Mouse (Mus musculus) limb, embryonic 14.5 days (tissue): ENCODE results near the gene Fam89a. TPM values are rescaled to one million over a fixed set of nuclear protein-coding genes. Genes with fewer than 3 reads are reported as not detected.

ENCODE experiments used
- ATAC-seq: fragments of 200-750 bp; cut with Nextera tagmentation; 2 replicates; pipeline ENCODE4 v1.8.0; 2017; ENCODE audit warnings: low read depth, moderate number of reproducible peaks, moderate TSS enrichment; ENCODE audit not compliant: low FRiP score
- DNase-seq: peaks from one replicate; pipeline ENCODE4 v3.0.0-alpha.2; 2015; ENCODE audit warnings: low spot score
- H3K27ac ChIP-seq: fragments of 300-500 bp; sonication (generic); replicated peaks from 2 replicates; pipeline ENCODE4 v1.5.1; 2014; ENCODE audit warnings: low read depth, mild to moderate bottlenecking, low read length, moderate library complexity, mixed read lengths
- H3K27me3 ChIP-seq: fragments of 300-500 bp; sonication (generic); 2 replicates; pipeline ENCODE4 v1.6.1; 2014; ENCODE audit warnings: low read length, mixed read lengths; ENCODE audit not compliant: control insufficient read depth, insufficient read depth
- H3K36me3 ChIP-seq: fragments of 300-500 bp; sonication (generic); 2 replicates; pipeline ENCODE4 v1.6.1; 2014; ENCODE audit warnings: mild to moderate bottlenecking, low read length, moderate library complexity, mixed read lengths; ENCODE audit not compliant: control insufficient read depth, insufficient read depth
- H3K4me1 ChIP-seq: fragments of 300-500 bp; sonication (generic); 2 replicates; pipeline ENCODE4 v1.6.1; 2014; ENCODE audit warnings: antibody characterized with exemption, low read length, mixed read lengths; ENCODE audit not compliant: control insufficient read depth, insufficient read depth
- H3K4me2 ChIP-seq: fragments of 300-500 bp; sonication (generic); replicated peaks from 2 replicates; pipeline ENCODE4 v1.6.1; 2014; ENCODE audit warnings: low read depth, mild to moderate bottlenecking, low read length, moderate library complexity; ENCODE audit not compliant: severe bottlenecking
- H3K4me3 ChIP-seq: fragments of 300-500 bp; sonication (generic); replicated peaks from 2 replicates; pipeline ENCODE4 v1.5.1; 2014; ENCODE audit warnings: low read length
- H3K9ac ChIP-seq: fragments of 300-500 bp; sonication (generic); 2 replicates; pipeline ENCODE4 v1.6.1; 2014; ENCODE audit warnings: mild to moderate bottlenecking, low read depth, low read length, moderate library complexity; ENCODE audit not compliant: severe bottlenecking
- H3K9me3 ChIP-seq: fragments of 300-500 bp; sonication (generic); 2 replicates; pipeline ENCODE4 v1.6.1; 2016; ENCODE audit warnings: low read length; ENCODE audit not compliant: control insufficient read depth
- POLR2A ChIP-seq: fragments of 200-500 bp; IDR thresholded peaks from 2 replicates; pipeline ENCODE4 v1.8.0; 2012; ENCODE audit warnings: inconsistent platforms, mild to moderate bottlenecking, moderate library complexity, borderline replicate concordance; ENCODE audit not compliant: insufficient read depth, insufficient read length; ENCODE audit errors: extremely low read depth
- WGBS: fragments of 180-500 bp; shearing (Covaris S2); extraction: QIAGEN DNeasy Blood & Tissue Kit; methylation state at CpG from one replicate; pipeline ENCODE4 v1.1.7; 2014; 5-methylcytosine and 5-hydroxymethylcytosine counted together
- polyA plus RNA-seq, 2 experiments: library from polyadenylated mRNA; depleted of rRNA in 1 of 2; stranded (reverse) in 1 of 2; unstranded in 1 of 2; fragments of >200 nt; fragmentation: Nextera tagmentation in 1 of 2; extraction: Ambion mirVana in 1 of 2; gene quantifications; 2 replicates each; pipeline versions ENCODE4 v1.2.1 to v1.2.3; 2012 to 2014

Fam89a gene
- polyA plus RNA-seq, 2 experiments, result 3.4 to 4.1 TPM

DNA sequence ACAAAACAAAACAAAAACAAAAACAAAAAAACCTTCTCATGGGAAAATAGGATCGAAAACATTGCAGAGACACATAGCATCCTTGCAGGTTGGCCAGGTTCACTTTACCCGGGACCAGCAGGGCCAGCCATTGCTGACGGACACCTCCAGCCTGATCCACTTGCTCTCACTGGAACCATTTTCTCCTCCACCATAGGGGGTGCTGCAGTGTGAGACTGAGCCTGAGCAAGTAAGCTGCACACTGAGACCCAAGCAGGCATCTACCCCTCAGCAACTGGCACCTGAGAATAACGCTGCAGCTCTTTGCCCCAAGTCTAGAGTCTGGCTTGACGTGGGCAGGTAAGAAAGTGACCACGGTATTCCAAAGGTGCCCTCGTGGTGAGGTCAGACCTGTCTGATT, 31.5 kb downstream of the Fam89a start:
- Histone ChIP-seq H3K36me3 (0 out of 2 replicates have a peak, but pooled peaks cover under 1% of the 10 kb centered on the region), H3K9ac (no peak overlapping the region), H3K4me3 (no peak overlapping the region), H3K4me1 (peaks cover 13% of the 10 kb centered on the region), H3K9me3 (no peaks in the 10 kb centered on the region), H3K27ac (no peak overlapping the region), H3K4me2 (no peak overlapping the region), H3K27me3 (no peaks in the 10 kb centered on the region)
- ATAC-seq (no peak), DNase-seq (no peak)
- 85% methylated on average over 7 of the region's 7 CpGs for WGBS
- no peak for TF ChIP-seq POLR2A

DNA sequence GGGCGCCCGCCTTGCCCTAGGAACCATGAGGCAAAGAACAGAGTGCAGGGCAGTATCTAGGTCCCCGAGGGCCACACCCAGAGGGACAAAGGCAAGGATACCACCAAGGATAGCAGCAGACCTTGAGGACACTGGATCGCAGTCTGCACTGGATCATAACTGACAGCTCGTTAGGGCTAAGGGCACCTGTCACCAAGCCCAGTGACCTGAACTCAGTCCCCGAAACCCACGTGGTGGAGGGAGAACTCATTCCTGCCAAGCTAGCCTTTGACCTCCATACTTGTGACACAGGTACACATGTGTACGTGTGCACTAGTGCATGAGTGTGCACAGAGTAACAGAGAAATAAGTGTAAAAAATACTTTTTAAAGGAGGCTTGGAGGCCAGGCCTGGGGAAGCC, 35.9 kb downstream of the Fam89a start:
- TF ChIP-seq POLR2A, result no peak
- no peak for DNase-seq
- 80% methylated on average over 8 of the region's 8 CpGs for WGBS

DNA sequence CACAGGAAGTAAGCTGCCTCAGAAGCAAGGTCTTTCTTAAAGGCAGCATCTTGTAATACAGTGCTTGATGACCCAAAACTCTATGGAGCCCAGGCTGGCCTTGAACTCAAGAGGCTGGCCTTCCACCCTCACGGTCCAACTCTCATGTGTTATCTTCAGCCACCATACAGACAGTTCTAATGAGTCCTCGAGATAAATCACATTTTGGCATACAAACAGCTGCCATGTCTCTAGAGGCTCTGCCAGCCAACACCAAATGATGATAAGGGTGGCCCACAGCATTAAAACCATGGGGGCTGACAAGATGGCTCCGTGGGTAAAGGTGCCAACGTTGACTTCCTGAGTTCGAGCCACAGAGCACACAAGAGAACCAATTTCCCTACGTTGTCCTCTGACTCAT, 38.4 kb downstream of the Fam89a start:
- TF ChIP-seq POLR2A, result no peak
- Histone ChIP-seq H3K9me3 (no peaks in the 10 kb centered on the region), H3K9ac (no peak overlapping the region; the same call in 1 of the 2 replicates), H3K4me2 (no peak overlapping the region), H3K36me3 (peaks cover 51% of the 10 kb centered on the region), H3K27ac (no peak overlapping the region), H3K4me3 (no peak overlapping the region), H3K4me1 (no peaks in the 10 kb centered on the region), H3K27me3 (no peaks in the 10 kb centered on the region)
- 96% methylated on average over 6 of the region's 6 CpGs for WGBS
- no peak for ATAC-seq
- no peak for DNase-seq

More for the DNA sequence above, 35.9 kb downstream of the Fam89a start:
- peaks cover 2% of the 10 kb centered on the region; the same call in 1 of the 2 replicates for H3K4me1 ChIP-seq
- peaks cover 30% of the 10 kb centered on the region for H3K36me3 ChIP-seq
- no peak for ATAC-seq
- no peaks in the 10 kb centered on the region for H3K9me3 ChIP-seq
- H3K4me3 ChIP-seq, result no peak overlapping the region
- H3K27ac ChIP-seq, result no peak overlapping the region
- H3K4me2 ChIP-seq, result no peak overlapping the region
- H3K9ac ChIP-seq, result no peak overlapping the region
- H3K27me3 ChIP-seq, result no peaks in the 10 kb centered on the region

DNA sequence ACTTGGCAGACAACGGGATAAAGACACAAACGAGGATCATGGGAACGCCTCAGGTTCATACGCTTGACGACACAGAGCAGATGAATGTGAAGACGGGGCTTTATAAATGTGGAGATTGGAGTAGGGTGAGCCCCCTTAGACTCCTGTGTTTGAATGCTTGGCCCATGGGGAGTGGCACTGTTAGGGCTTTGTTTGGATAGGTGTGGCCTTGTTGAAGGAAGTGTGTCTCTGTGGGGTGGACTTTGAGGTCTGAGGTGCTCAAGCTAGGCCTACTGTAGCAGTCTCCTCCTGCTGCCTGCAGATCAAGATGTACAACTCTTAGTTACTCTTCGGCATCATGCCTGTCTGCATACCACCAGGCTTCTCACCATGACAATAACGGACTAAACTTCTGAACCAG, 45.8 kb downstream of the Fam89a start:
- DNase-seq (no peak), ATAC-seq (no peak)
- no peak overlapping the region for H3K4me3 ChIP-seq
- H3K9me3 ChIP-seq, result no peaks in the 10 kb centered on the region
- H3K27ac ChIP-seq, result no peak overlapping the region
- 93% methylated on average over 8 of the region's 8 CpGs for WGBS
- no peaks in the 10 kb centered on the region for H3K27me3 ChIP-seq
- peaks cover 51% of the 10 kb centered on the region for H3K36me3 ChIP-seq
- H3K9ac ChIP-seq, result no peak overlapping the region
- no peaks in the 10 kb centered on the region for H3K4me1 ChIP-seq
- no peak for TF ChIP-seq POLR2A
- H3K4me2 ChIP-seq, result no peak overlapping the region

DNA sequence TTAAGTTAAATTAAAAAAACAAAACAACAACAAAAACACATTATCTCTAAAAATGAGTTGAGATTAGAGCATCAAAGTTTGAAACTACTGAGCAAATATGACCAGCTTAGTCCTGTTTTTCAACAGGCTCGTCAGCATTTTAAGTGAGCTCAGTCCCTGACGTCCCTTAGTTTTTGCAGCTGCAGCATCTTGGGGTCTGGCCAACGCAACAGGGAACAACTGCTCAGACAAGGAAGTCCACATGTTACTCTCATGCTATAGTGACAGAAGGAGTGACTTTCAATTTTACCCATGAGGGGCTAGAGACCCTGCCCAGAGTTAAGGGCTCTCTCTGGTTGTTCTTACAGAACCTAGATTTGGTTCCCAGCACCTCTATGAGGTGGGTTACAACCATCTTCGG, 47.3 kb downstream of the Fam89a start:
- no peak for TF ChIP-seq POLR2A
- Histone ChIP-seq H3K9ac (no peak overlapping the region), H3K36me3 (peaks cover 44% of the 10 kb centered on the region), H3K27ac (no peak overlapping the region), H3K4me1 (no peaks in the 10 kb centered on the region), H3K9me3 (no peaks in the 10 kb centered on the region), H3K4me2 (no peak overlapping the region), H3K4me3 (no peak overlapping the region), H3K27me3 (no peaks in the 10 kb centered on the region)
- 89% methylated on average over 4 of the region's 4 CpGs for WGBS
- no peak for ATAC-seq
- no peak for DNase-seq

DNA sequence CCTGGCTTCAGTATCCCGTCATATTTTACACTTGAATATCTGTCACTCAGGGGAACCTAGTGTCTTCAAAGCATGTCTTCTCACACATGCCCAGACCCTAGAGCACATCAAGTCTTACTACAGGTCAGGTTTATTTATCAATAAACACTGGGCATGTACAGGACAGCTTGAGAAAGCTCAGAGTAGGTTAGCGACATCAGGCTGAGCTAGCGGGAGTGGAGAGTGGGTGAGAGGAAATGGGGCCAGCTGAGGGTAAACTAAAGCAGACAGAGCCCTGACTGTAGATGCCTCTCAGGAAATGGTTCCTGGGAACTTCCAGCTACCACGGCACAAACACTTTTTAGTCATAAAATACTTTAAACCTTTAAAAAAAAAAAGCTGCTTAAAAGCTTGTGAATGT, 48.1 kb downstream of the Fam89a start:
- H3K9ac ChIP-seq, result no peak overlapping the region
- H3K4me2 ChIP-seq, result no peak overlapping the region
- no peaks in the 10 kb centered on the region for H3K27me3 ChIP-seq
- H3K27ac ChIP-seq, result no peak overlapping the region
- H3K36me3 ChIP-seq, result peaks cover 44% of the 10 kb centered on the region
- H3K4me3 ChIP-seq, result no peak overlapping the region
- no peak for TF ChIP-seq POLR2A
- 64% methylated on average over 4 of the region's 4 CpGs for WGBS
- no peaks in the 10 kb centered on the region for H3K9me3 ChIP-seq
- DNase-seq (no peak), ATAC-seq (no peak)
- H3K4me1 ChIP-seq, result no peaks in the 10 kb centered on the region
